Mouse (Mus musculus): Measurements from ENCODE around the gene Smim6. TPM values are rescaled to one million over a fixed set of nuclear protein-coding genes. Genes with fewer than 3 reads are reported as not detected.
A peak's percentile ranks its signal among the peaks of the same experiment; 100 is the strongest.

Gene Smim6
- polyA plus RNA-seq, 1 experiment from 2014 or later, result 3.3 TPM

DNA sequence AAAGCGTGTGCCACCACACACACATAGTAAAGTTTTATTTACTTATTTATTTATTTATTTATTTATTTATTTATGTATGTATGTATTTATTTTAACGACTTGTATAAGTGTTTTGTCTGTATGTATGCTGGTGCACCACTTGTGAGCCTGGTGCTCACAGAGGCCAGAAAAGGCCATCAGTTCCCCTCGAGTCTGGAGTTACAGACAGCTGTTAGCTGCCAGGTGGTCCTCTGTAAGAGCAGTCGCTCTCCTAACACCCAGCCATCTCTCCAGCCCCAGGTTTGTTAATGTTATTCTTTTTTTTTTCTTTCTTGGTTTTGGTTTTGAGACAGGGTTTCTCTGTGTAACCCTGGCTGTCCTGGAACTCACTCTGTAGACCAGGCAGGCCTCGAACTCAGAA is 6.8 kb downstream of the Smim6 start:
- ATAC-seq (replicated peaks; ENCODE audit: insufficient number of reproducible peaks, insufficient read depth, low FRiP score, low read depth), result no peak
- 82% methylated on average over 5 of the region's 5 CpGs for whole genome bisulfite sequencing

GRCm38 (mm10) chr11:115919073-115919472 is 7.3 kb downstream of the Smim6 start:
- 84% methylated on average over 5 of the region's 5 CpGs for WGBS
- H3K36me3 ChIP-seq, result peaks cover 19% of the 10 kb centered on the region

More for the DNA sequence above, 6.8 kb downstream of the Smim6 start:
- Histone ChIP-seq H3K27me3 (no peaks in the 10 kb centered on the region), H3K36me3 (peaks cover 16% of the 10 kb centered on the region), H3K9me3 (replicated peaks) (no peaks in the 10 kb centered on the region), H3K9ac (no peak overlapping the region), H3K4me1 (replicated peaks) (no peaks in the 10 kb centered on the region), H3K4me3 (no peak overlapping the region), H3K4me2 (no peak overlapping the region), H3K27ac (no peak overlapping the region)

GRCm38 (mm10) chr11:115920110-115920818 is 8.4 kb downstream of the Smim6 start:
- Histone ChIP-seq H3K4me3 (no peak overlapping the region), H3K36me3 (peaks cover 21% of the 10 kb centered on the region), H3K9me3 (replicated peaks) (no peaks in the 10 kb centered on the region), H3K4me1 (replicated peaks) (no peaks in the 10 kb centered on the region), H3K27me3 (no peaks in the 10 kb centered on the region), H3K9ac (no peak overlapping the region), H3K4me2 (no peak overlapping the region), H3K27ac (no peak overlapping the region)
- WGBS, result 42% methylated on average over 6 of the region's 6 CpGs
- ATAC-seq (replicated peaks; ENCODE audit: insufficient number of reproducible peaks, insufficient read depth, low FRiP score, low read depth), result no peak

More at GRCm38 (mm10) chr11:115919073-115919472, 7.3 kb downstream of the Smim6 start:
- no peak for ATAC-seq (replicated peaks; ENCODE audit: insufficient number of reproducible peaks, insufficient read depth, low FRiP score, low read depth)
- Histone ChIP-seq H3K27ac (no peak overlapping the region), H3K4me2 (no peak overlapping the region), H3K9ac (no peak overlapping the region), H3K9me3 (replicated peaks) (no peaks in the 10 kb centered on the region), H3K4me1 (replicated peaks) (no peaks in the 10 kb centered on the region), H3K4me3 (no peak overlapping the region), H3K27me3 (no peaks in the 10 kb centered on the region)

DNA sequence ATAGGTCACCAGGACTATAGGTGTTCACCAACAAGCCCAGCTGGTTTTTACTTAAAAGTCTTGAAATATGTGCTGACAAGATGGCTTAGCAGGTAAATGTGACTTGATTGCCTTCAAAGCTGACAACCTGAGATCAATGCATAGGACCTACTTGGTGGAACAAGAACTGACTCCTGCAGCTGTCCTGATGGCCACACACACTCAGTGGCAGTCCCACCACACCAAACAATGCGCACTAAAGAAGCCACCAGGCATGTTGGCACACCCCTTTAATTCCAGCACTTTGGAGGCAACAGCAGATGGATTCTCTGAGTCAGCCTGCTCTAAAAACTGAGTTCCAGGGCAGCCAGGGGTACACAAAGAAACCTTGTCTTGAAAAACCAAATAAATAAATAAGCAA is 10.2 kb downstream of the Smim6 start:
- no peak overlapping the region for H3K27ac ChIP-seq
- H3K36me3 ChIP-seq, result peaks cover 20% of the 10 kb centered on the region
- H3K27me3 ChIP-seq, result no peaks in the 10 kb centered on the region
- H3K9ac ChIP-seq, result no peak overlapping the region
- 91% methylated on average over 1 of the region's 1 CpGs for WGBS
- H3K4me1 ChIP-seq (replicated peaks), result no peaks in the 10 kb centered on the region
- no peak for ATAC-seq (replicated peaks; ENCODE audit: insufficient number of reproducible peaks, insufficient read depth, low FRiP score, low read depth)
- no peak overlapping the region for H3K4me2 ChIP-seq
- no peaks in the 10 kb centered on the region for H3K9me3 ChIP-seq (replicated peaks)
- no peak overlapping the region for H3K4me3 ChIP-seq

- 87% methylated on average over 8 of the region's 8 CpGs for WGBS
Measured at GRCm38 (mm10) chr11:115929031-115929430, 17.2 kb downstream of the Smim6 start.

GRCm38 (mm10) chr11:115929818-115930217 is 18.0 kb downstream of the Smim6 start:
- H3K4me1 ChIP-seq (replicated peaks), result peaks cover 18% of the 10 kb centered on the region
- H3K4me3 ChIP-seq, result no peak overlapping the region
- H3K4me2 ChIP-seq, result no peak overlapping the region
- no peak overlapping the region for H3K9ac ChIP-seq
- WGBS, result 61% methylated on average over 3 of the region's 3 CpGs
- H3K36me3 ChIP-seq, result peaks cover 6% of the 10 kb centered on the region; the same call in 1 of the 2 replicates
- no peaks in the 10 kb centered on the region for H3K27me3 ChIP-seq
- H3K27ac ChIP-seq, result no peak overlapping the region
- ATAC-seq (replicated peaks; ENCODE audit: insufficient number of reproducible peaks, insufficient read depth, low FRiP score, low read depth), result no peak
- H3K9me3 ChIP-seq (replicated peaks), result no peaks in the 10 kb centered on the region

More at GRCm38 (mm10) chr11:115929031-115929430, 17.2 kb downstream of the Smim6 start:
- no peaks in the 10 kb centered on the region for H3K9me3 ChIP-seq (replicated peaks)
- H3K4me2 ChIP-seq, result no peak overlapping the region
- no peak for ATAC-seq (replicated peaks; ENCODE audit: insufficient number of reproducible peaks, insufficient read depth, low FRiP score, low read depth)
- no peak overlapping the region for H3K27ac ChIP-seq
- peaks cover 6% of the 10 kb centered on the region; the same call in 1 of the 2 replicates for H3K36me3 ChIP-seq
- no peak overlapping the region for H3K4me3 ChIP-seq
- no peaks in the 10 kb centered on the region for H3K27me3 ChIP-seq
- peaks cover 10% of the 10 kb centered on the region for H3K4me1 ChIP-seq (replicated peaks)
- H3K9ac ChIP-seq, result no peak overlapping the region

GRCm38 (mm10) chr11:115931235-115931634 is 19.4 kb downstream of the Smim6 start:
- Histone ChIP-seq H3K4me1 (replicated peaks) (peaks cover 19% of the 10 kb centered on the region), H3K9ac (no peak overlapping the region), H3K27ac (no peak overlapping the region), H3K27me3 (no peaks in the 10 kb centered on the region), H3K9me3 (replicated peaks) (no peaks in the 10 kb centered on the region), H3K36me3 (peaks cover 9% of the 10 kb centered on the region; the same call in 1 of the 2 replicates), H3K4me3 (no peak overlapping the region), H3K4me2 (no peak overlapping the region)
- ATAC-seq (replicated peaks; ENCODE audit: insufficient number of reproducible peaks, insufficient read depth, low FRiP score, low read depth), result no peak
- 55% methylated on average over 3 of the region's 3 CpGs for WGBS

- H3K27ac ChIP-seq, result peak within 1 kb of the TSS; percentile 43; the same call in 1 of the 2 replicates
- H3K9ac ChIP-seq, result peak within 1 kb of the TSS; percentile 72
- ATAC-seq (replicated peaks; ENCODE audit: insufficient number of reproducible peaks, insufficient read depth, low FRiP score, low read depth), result peak; percentile 99
- WGBS, result under 1% methylated on average over 28 of the region's 28 CpGs
- peaks cover 19% of the 10 kb centered on the region for H3K4me1 ChIP-seq (replicated peaks)
- peak within 1 kb of the TSS; percentile 90 for H3K4me3 ChIP-seq
- peaks cover 26% of the 10 kb centered on the region for H3K36me3 ChIP-seq
- H3K27me3 ChIP-seq, result no peaks in the 10 kb centered on the region
- H3K4me2 ChIP-seq, result peak within 1 kb of the TSS; percentile 86
- no peaks in the 10 kb centered on the region for H3K9me3 ChIP-seq (replicated peaks)
Measured at GRCm38 (mm10) chr11:115933108-115933746, 21.4 kb downstream of the Smim6 start, which contains the start of the genes Sap30bp and Recql5. Gene Sap30bp, plus strand, starts transcription at chr11:115933282. Gene Recql5, minus strand, starts transcription at chr11:115933477.

GRCm38 (mm10) chr11:115933747-115934110 is 21.9 kb downstream of the Smim6 start:
- WGBS, result under 1% methylated on average over 16 of the region's 16 CpGs
- peak overlapping the region; percentile 72 for H3K9ac ChIP-seq
- peak; percentile 25 for ATAC-seq (replicated peaks; ENCODE audit: insufficient number of reproducible peaks, insufficient read depth, low FRiP score, low read depth)
- no peaks in the 10 kb centered on the region for H3K9me3 ChIP-seq (replicated peaks)
- H3K4me3 ChIP-seq, result peak overlapping the region; percentile 90
- peak overlapping the region; percentile 43; the same call in 1 of the 2 replicates for H3K27ac ChIP-seq
- peak overlapping the region; percentile 86 for H3K4me2 ChIP-seq
- peaks cover 29% of the 10 kb centered on the region for H3K36me3 ChIP-seq
- H3K4me1 ChIP-seq (replicated peaks), result peaks cover 19% of the 10 kb centered on the region
- H3K27me3 ChIP-seq, result no peaks in the 10 kb centered on the region

GRCm38 (mm10) chr11:115939690-115940329 is 28.0 kb downstream of the Smim6 start:
- H3K4me2 ChIP-seq, result no peak overlapping the region
- no peak overlapping the region for H3K9ac ChIP-seq
- H3K27ac ChIP-seq, result no peak overlapping the region
- peaks cover 2% of the 10 kb centered on the region for H3K4me1 ChIP-seq (replicated peaks)
- WGBS, result 33% methylated on average over 6 of the region's 6 CpGs
- peaks cover 64% of the 10 kb centered on the region for H3K36me3 ChIP-seq
- ATAC-seq (replicated peaks; ENCODE audit: insufficient number of reproducible peaks, insufficient read depth, low FRiP score, low read depth), result no peak
- no peaks in the 10 kb centered on the region for H3K9me3 ChIP-seq (replicated peaks)
- no peak overlapping the region for H3K4me3 ChIP-seq
- H3K27me3 ChIP-seq, result no peaks in the 10 kb centered on the region

GRCm38 (mm10) chr11:115941980-115942379 is 30.2 kb downstream of the Smim6 start:
- Histone ChIP-seq H3K4me2 (no peak overlapping the region), H3K27ac (no peak overlapping the region), H3K9me3 (replicated peaks) (no peaks in the 10 kb centered on the region), H3K4me3 (no peak overlapping the region), H3K27me3 (no peaks in the 10 kb centered on the region), H3K4me1 (replicated peaks) (no peaks in the 10 kb centered on the region), H3K36me3 (peaks cover 61% of the 10 kb centered on the region), H3K9ac (no peak overlapping the region)
- WGBS, result 80% methylated on average over 7 of the region's 7 CpGs
- ATAC-seq (replicated peaks; ENCODE audit: insufficient number of reproducible peaks, insufficient read depth, low FRiP score, low read depth), result no peak

All from heart, embryonic 15.5 days (tissue).